Mouse (Mus musculus): ENCODE data around the gene Eps8l1.

DNA sequence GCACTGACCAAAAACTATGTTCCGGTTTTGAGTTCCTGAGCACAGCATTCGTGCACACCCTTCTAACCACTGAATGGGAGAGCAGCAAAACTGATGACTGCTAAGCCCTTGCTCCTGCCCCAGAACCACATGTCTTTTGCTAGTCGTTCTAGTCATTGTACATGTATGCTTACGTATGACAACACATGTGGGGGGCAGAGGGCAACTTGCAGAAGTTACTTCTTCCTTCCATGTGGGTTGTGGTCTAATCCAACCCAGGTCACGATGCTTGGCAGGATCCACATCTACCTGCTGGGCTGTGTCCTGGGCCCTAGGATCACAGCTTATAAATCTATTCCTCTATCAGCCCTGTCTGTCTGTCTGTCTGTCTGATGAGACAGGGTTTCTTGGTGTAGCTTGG lies 43.4 kb downstream of the Eps8l1 start:
- TF ChIP-seq CTCF (IDR thresholded peaks at IDR 0.05; ENCODE audit: borderline replicate concordance, insufficient read depth, low read length) (no peak), POLR2A (IDR thresholded peaks at IDR 0.05; ENCODE audit: low read depth, low read length) (no peak)

Measured in embryonic fibroblast, embryonic 13.5 days (primary cell).